Mouse (Mus musculus): Measurements from ENCODE around the gene Btg4. TPM values are rescaled to one million over a fixed set of nuclear protein-coding genes. Genes with fewer than 3 reads are reported as not detected.

The Btg4 gene
- polyA plus RNA-seq (2012; rRNA removed) (not detected in 2 replicates), polyA plus RNA-seq (2014; fragmentation: Nextera tagmentation; extraction: Ambion mirVana) (not detected in 2 replicates)

DNA sequence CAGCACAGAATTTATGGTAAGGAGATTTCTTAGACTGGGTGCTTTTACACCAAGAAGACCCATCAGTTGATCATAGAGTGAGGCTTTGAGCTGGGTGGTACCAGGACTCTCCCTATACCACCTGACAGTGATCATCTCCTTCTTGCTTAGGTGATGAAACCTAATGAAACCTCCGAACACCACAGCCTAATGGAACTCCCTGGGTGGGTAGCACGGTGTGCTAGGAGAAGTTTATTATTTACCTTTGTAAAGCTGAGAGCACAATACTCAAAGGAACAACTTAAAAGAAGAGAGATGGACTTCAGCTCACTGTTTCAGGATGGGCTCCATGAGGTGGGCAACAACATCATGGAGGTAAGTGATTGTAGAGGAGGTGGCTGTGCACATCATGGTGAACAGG is at the start of gene Btg4:
TSS of gene Btg4 (plus strand) at position 301 of the 400 bp plus-strand sequence.
- Histone ChIP-seq H3K4me2 (ENCODE audit: low read depth) (no peak within 1 kb of the TSS), H3K36me3 (replicated peaks; ENCODE audit: control insufficient read depth, insufficient read depth, low read depth) (no peaks in the 10 kb centered on the region), H3K9ac (replicated peaks) (no peak within 1 kb of the TSS), H3K27ac (no peak within 1 kb of the TSS), H3K27me3 (ENCODE audit: control insufficient read depth, insufficient read depth, low read length) (no peaks in the 10 kb centered on the region), H3K4me3 (ENCODE audit: insufficient read depth in 1 of 2, low read depth in 2 of 2, low read length in 2 of 2) (no peak within 1 kb of the TSS), H3K9me3 (ENCODE audit: control insufficient read depth, low read length) (no peaks in the 10 kb centered on the region), H3K4me1 (replicated peaks; ENCODE audit: control insufficient read depth in 2 of 2, insufficient read depth in 2 of 2, low read length in 1 of 2) (0 out of 4 replicates have a peak, but pooled peaks cover 0 to 2% of the 10 kb centered on the region in 2 experiments)
- DNase-seq (ENCODE audit: low read depth in 3 of 3, low spot score in 3 of 3) (no peak), ATAC-seq (ENCODE audit: insufficient read depth) (no peak)
- WGBS (ENCODE audit: insufficient replicate concordance) = 63% methylated on average over 2 of the region's 2 CpGs
- TF ChIP-seq CTCF (IDR thresholded peaks at IDR 0.05; ENCODE audit: low read depth) = no peak
- no peak for TF ChIP-seq EP300 (IDR thresholded peaks at IDR 0.05; ENCODE audit: low read depth)

DNA sequence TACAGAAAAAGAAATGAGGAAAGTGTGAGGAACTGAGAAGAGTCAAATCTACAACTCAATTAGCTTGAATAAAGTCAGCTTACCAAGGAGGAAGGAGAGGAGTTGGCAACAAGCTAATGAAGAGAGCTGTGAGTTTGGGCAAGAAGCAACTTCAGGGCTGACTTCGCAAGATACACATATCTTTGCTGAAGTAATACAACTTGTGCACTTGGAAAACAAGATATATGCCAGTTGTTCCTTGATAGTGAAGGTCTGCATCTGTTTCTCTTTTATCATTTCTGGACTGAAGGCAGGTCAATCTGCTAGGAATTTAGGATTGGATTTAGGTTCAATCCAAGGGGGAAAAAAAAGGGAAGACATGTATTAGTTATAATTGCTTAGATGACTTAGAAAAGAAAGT is 47.1 kb upstream of the Btg4 start:
- Histone ChIP-seq H3K9me3 (ENCODE audit: control insufficient read depth, low read length) (no peaks in the 10 kb centered on the region), H3K36me3 (replicated peaks; ENCODE audit: control insufficient read depth, insufficient read depth, low read depth) (no peaks in the 10 kb centered on the region), H3K4me1 (replicated peaks; ENCODE audit: control insufficient read depth in 2 of 2, insufficient read depth in 2 of 2, low read length in 1 of 2) (peaks cover 0 to 4% of the 10 kb centered on the region in 2 experiments; a peak in 3 of 4 replicates), H3K4me3 (ENCODE audit: insufficient read depth in 1 of 2, low read depth in 2 of 2, low read length in 2 of 2) (no peak overlapping the region), H3K4me2 (ENCODE audit: low read depth) (no peak overlapping the region), H3K27me3 (ENCODE audit: control insufficient read depth, insufficient read depth, low read length) (no peaks in the 10 kb centered on the region), H3K27ac (no peak overlapping the region), H3K9ac (replicated peaks) (no peak overlapping the region)
- 51% methylated on average over 1 of the region's 1 CpGs for whole genome bisulfite sequencing (ENCODE audit: insufficient replicate concordance)
- no peak for ATAC-seq (ENCODE audit: insufficient read depth)
- no peak for DNase-seq (ENCODE audit: low read depth in 3 of 3, low spot score in 3 of 3)
- TF ChIP-seq EP300 (IDR thresholded peaks at IDR 0.05; ENCODE audit: low read depth) = no peak
- TF ChIP-seq CTCF (IDR thresholded peaks at IDR 0.05; ENCODE audit: low read depth) = no peak

DNA sequence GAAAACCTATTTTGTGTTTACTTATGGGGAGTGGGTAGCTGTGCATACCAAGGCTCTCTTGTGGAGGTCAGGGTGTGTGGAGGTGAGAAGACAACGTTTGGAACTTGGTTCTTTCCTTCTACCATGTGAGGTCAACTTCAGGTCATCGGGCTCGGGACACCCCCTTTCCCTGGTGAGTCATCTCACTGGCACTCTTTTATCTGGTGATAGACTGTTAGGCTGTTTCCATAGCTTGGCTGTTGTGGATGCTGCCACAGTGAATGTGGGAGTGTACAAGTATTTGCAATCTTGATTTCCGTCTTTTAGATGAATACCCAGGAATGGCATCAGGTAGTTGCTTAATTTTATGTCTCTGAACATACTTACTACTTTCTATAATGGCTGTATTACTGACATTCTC is 45.0 kb upstream of the Btg4 start:
- 0 out of 4 replicates have a peak, but pooled peaks cover 0 to 2% of the 10 kb centered on the region in 2 experiments for H3K4me1 ChIP-seq (replicated peaks; ENCODE audit: control insufficient read depth in 2 of 2, insufficient read depth in 2 of 2, low read length in 1 of 2)
- DNase-seq (ENCODE audit: low read depth in 3 of 3, low spot score in 3 of 3) (no peak), ATAC-seq (ENCODE audit: insufficient read depth) (no peak)
- H3K27me3 ChIP-seq (ENCODE audit: control insufficient read depth, insufficient read depth, low read length) = no peaks in the 10 kb centered on the region
- H3K27ac ChIP-seq = no peak overlapping the region
- H3K4me3 ChIP-seq (ENCODE audit: insufficient read depth in 1 of 2, low read depth in 2 of 2, low read length in 2 of 2) = no peak overlapping the region
- H3K9me3 ChIP-seq (ENCODE audit: control insufficient read depth, low read length) = no peaks in the 10 kb centered on the region
- H3K36me3 ChIP-seq (replicated peaks; ENCODE audit: control insufficient read depth, insufficient read depth, low read depth) = no peaks in the 10 kb centered on the region
- 37% methylated on average over 4 of the region's 4 CpGs for WGBS (ENCODE audit: insufficient replicate concordance)
- TF ChIP-seq EP300 (IDR thresholded peaks at IDR 0.05; ENCODE audit: low read depth) (no peak), CTCF (IDR thresholded peaks at IDR 0.05; ENCODE audit: low read depth) (no peak)
- no peak overlapping the region for H3K4me2 ChIP-seq (ENCODE audit: low read depth)
- H3K9ac ChIP-seq (replicated peaks) = no peak overlapping the region

DNA sequence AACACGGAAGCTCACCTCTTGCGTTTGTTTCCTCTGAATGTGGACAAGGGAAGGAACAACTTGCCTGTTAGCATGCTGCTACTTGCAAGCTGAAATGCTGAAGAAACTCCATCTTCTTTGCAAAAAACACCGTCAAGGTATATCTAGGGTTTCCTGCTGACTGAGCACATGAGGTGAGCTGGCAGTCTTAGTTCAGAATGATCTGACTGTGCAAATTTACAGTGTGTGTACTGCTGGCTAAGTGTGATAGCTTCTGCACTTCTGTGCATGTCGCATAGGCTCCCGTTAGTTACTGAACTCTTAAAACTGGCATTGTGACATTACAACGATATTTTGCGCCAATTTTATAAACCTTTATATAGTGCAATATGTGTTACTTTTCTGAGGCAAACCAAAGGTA is 41.0 kb upstream of the Btg4 start:
- TF ChIP-seq CTCF (IDR thresholded peaks at IDR 0.05; ENCODE audit: low read depth) (no peak), EP300 (IDR thresholded peaks at IDR 0.05; ENCODE audit: low read depth) (no peak)
- no peaks in the 10 kb centered on the region for H3K36me3 ChIP-seq (replicated peaks; ENCODE audit: control insufficient read depth, insufficient read depth, low read depth)
- no peak overlapping the region for H3K4me3 ChIP-seq (ENCODE audit: insufficient read depth in 1 of 2, low read depth in 2 of 2, low read length in 2 of 2)
- H3K4me2 ChIP-seq (ENCODE audit: low read depth) = no peak overlapping the region
- no peak overlapping the region for H3K27ac ChIP-seq
- no peak overlapping the region for H3K9ac ChIP-seq (replicated peaks)
- whole genome bisulfite sequencing (ENCODE audit: insufficient replicate concordance) = 48% methylated on average over 7 of the region's 7 CpGs
- H3K4me1 ChIP-seq (replicated peaks; ENCODE audit: control insufficient read depth in 2 of 2, insufficient read depth in 2 of 2, low read length in 1 of 2) = 0 out of 4 replicates have a peak, but pooled peaks cover 0 to 2% of the 10 kb centered on the region in 2 experiments
- no peak for ATAC-seq (ENCODE audit: insufficient read depth)
- no peak for DNase-seq (ENCODE audit: low read depth in 3 of 3, low spot score in 3 of 3)
- no peaks in the 10 kb centered on the region for H3K9me3 ChIP-seq (ENCODE audit: control insufficient read depth, low read length)
- no peaks in the 10 kb centered on the region for H3K27me3 ChIP-seq (ENCODE audit: control insufficient read depth, insufficient read depth, low read length)

DNA sequence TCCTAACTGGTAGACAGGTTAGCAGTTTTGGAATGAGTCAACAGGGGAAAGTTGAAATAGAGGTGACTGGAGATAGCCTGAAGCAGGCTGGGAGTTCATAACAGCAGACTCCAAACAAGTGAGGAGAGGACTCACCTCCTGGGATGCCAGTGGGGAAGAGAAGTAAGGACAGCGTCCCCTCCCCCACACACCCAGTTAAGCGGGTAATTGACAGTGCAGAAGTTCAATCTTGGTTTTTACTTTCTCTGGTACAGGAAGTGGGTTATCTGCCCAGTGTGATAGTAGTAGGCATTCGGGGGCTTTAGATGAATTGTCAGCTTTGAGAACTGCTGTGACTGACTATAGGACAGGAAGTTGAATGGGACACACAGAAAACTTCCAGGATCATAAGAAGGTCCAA is 40.4 kb upstream of the Btg4 start:
- no peak overlapping the region for H3K4me2 ChIP-seq (ENCODE audit: low read depth)
- 4% methylated on average over 3 of the region's 3 CpGs for WGBS (ENCODE audit: insufficient replicate concordance)
- H3K27ac ChIP-seq = no peak overlapping the region
- ATAC-seq (ENCODE audit: insufficient read depth) = no peak
- no peaks in the 10 kb centered on the region for H3K36me3 ChIP-seq (replicated peaks; ENCODE audit: control insufficient read depth, insufficient read depth, low read depth)
- 0 out of 4 replicates have a peak, but pooled peaks cover 0 to 2% of the 10 kb centered on the region in 2 experiments for H3K4me1 ChIP-seq (replicated peaks; ENCODE audit: control insufficient read depth in 2 of 2, insufficient read depth in 2 of 2, low read length in 1 of 2)
- H3K9me3 ChIP-seq (ENCODE audit: control insufficient read depth, low read length) = no peaks in the 10 kb centered on the region
- no peak for TF ChIP-seq CTCF (IDR thresholded peaks at IDR 0.05; ENCODE audit: low read depth)
- TF ChIP-seq EP300 (IDR thresholded peaks at IDR 0.05; ENCODE audit: low read depth) = no peak
- no peaks in the 10 kb centered on the region for H3K27me3 ChIP-seq (ENCODE audit: control insufficient read depth, insufficient read depth, low read length)
- DNase-seq (ENCODE audit: low read depth in 3 of 3, low spot score in 3 of 3) = no peak
- no peak overlapping the region for H3K4me3 ChIP-seq (ENCODE audit: insufficient read depth in 1 of 2, low read depth in 2 of 2, low read length in 2 of 2)
- H3K9ac ChIP-seq (replicated peaks) = no peak overlapping the region

All from liver, embryonic 14.5 days (tissue).